Mouse (Mus musculus): ENCODE data around the gene Gm28051. TPM values are rescaled to one million over a fixed set of nuclear protein-coding genes. Genes with fewer than 3 reads are reported as not detected.

The Gm28051 gene
- total RNA-seq, 4 experiments from 2014 or later: not detected

DNA sequence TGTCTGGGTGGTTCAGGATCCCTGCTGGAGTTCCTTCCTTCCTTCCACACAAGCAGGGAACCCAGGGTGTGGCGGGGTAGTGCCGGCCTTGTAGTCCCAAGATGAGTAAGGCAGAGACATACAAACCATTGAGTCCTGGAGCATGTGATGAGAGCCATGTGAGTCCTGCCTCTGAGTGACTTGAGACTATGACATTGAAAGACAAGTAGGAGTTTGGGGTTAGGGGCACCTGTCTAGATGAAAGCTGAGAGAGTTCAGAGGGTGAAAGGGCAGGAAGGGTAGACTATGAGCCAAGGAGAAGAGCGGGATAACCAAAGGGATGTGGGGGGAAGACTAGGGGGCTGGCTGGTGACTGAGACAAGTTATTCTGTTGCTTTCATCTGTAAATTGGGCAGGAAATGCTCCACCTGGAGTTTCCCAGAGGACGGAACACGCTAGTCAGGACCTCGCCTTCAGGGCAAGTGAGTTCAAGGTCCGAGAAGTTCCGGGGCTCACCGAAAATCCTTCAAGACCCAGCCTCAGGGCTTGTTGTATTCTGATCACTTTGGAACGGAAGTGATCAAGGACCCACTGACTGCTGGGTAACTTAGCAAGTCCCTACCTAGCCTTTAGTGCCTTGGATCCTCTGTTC lies 50.6 kb downstream of the Gm28051 start:
- DNase-seq (ENCODE audit: low spot score in 2 of 2): no peak

DNA sequence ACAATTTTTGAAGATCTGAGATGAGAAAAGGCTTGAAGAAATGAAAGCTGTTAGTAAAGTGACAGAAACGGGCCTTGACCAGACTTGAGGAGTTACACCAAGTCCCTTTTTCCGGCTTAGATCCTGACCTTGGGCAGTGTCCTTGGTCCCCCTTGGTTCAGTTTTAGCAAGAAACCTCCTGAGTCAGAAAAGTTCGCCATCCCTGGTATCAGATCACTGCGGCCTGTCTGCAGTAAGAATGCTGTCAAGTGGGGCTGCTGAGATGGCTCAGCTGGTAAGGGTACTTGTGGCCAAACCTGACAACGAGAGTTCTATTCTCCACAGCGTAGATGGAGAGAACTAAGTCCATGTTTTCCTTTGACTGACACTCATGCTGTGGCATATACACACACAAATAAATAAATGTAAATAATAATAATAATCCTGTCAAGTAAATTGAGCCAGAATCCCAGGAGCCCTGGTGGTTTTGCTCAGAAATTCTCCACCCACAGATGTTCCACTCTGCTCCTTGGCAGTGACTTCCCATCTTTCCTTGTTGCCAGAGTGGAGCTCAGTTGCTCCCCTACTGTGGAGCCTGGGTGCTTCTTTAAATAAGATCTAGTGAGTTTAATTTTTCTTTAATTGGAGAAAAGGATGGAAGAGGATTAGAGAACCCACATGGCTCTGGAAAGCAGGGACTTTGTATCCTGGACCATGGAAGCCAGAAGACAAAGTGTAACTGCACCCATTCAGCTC lies 51.5 kb downstream of the Gm28051 start:
- DNase-seq (ENCODE audit: low spot score in 2 of 2): no peak

DNA sequence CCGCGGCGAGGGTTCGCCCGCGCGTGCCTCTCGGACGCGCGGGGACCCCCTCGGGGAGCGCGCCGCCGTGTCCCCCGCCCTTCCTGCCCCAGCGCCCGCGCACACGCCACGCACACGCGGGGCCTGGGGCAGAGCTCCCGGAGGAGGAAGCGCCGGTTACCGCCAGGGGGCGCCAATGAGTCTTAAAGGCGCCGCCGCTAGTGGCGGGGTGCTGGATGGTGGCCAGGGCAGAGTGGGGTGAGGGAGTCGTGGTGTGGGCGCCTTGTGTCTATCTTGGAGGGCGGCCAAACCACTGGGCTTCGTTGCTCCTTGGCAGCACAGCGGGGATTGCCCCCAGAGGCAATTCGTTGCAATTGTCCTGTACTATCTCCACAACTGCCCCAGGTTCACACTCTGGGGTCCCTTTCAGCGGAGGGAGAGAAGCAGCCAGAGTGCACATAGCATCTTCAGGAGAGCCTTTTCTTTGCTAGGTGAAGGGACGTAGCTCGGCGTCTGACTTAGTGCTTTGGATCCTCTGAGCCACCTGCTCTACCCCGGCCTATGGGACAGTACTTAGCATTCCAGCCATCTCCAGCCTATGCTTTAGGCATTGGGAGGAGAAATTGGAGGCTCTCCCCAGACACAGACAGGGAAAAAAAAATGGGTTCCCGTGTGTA lies 52.2 kb downstream of the Gm28051 start:
- peak; percentile 82 to 90 for DNase-seq (ENCODE audit: low spot score in 2 of 2)

DNA sequence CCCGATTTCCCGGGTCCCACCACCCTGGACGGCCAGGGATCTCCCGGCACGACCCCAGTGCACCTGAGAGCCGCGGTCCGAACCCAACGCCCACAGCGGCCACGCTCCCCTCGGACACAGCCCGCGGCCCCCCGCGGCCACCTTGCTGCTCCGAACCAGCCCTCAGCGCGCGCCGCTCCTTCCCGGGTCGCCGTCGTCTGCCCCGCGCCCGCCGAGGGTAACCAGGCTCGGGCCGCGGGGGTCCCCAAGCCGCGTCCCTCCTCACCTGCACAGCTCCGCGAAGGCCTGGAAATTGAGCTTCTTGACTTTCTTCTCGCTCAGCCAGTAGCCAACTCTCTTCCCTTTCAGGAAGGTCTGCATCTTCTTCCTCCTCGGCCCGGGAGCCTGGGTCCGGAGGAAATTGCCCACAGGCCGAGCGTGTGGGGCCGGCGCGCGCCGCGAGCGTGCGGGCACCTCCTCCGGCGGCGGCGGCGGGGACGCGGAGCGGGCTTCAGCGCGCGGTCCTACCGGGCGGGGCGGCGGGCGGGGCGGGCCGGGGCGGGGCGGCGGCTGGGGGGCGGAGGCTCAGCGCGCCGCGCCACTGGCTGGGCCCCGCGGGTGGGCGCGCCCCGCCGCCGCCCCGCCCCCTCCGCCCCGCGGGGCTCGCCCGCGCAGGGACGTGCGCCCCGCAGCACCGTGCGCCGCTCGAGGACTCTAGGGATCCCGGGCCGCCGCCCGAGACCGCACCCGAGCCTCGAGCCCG lies 52.9 kb downstream of the Gm28051 start, which contains the start of gene Itpk1:
Gene Itpk1 (minus strand): TSS at position 474 of the 742 bp plus-strand sequence.
- DNase-seq (ENCODE audit: low spot score in 2 of 2): no peak

DNA sequence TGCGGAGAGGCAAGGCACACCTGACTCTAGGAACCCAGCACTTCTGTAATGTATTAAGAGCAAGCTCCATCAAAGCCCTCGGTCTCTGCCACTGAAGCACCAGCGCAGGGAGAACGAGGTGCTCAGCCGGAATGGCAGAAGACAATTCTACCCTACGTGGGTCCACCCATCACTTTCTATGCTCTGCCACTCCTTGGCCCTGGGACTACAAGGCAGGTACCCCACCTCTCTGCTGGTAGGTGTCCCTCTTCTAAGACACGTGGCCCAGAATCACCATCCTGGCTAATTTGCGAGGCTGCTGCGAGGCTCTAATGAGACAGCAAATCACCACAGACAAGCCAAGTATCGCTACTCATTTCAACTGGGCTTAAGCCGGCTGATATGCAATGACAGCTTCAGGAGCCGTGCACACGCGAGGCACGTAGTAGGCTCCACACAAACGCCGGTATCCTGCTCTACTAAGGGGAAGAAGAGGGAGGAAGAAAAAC lies 53.6 kb downstream of the Gm28051 start:
- DNase-seq (ENCODE audit: low spot score in 2 of 2): no peak

DNA sequence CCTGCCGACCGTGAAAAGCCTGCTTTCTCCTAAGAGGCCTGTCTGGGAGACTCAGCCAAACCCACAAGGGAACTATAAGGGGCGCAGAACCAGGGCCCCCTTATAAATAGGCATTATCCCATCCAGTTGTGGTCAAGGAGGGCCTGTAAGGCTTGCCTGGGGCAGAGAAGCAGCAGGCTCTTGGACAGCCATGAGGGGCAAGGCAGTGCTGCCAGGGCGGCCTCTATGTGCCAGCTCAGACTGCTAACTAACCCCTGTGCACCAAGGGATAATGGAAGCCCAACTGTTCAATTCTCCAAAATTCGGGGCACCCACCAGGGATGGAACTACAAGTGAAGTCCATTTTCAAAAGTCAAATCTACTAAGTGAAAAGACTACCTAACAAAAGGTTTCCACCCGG lies 54.1 kb downstream of the Gm28051 start:
- DNase-seq (ENCODE audit: low spot score in 2 of 2): no peak

DNA sequence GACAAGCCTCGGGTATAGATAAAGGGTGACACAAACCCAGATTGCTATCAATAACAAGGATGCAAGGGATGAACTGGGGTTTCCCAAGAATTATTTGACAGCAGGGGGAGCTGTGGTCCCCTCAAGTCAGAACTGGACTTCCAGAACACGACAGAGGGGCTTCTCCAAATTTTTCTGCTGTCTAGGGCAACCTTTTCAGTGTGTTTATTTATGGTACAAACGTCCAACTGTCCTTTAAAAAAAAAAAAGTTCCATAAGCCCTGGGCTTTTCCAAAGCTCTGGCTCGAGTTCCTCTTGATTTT lies 54.5 kb downstream of the Gm28051 start:
- no peak for DNase-seq (ENCODE audit: low spot score in 2 of 2)

DNA sequence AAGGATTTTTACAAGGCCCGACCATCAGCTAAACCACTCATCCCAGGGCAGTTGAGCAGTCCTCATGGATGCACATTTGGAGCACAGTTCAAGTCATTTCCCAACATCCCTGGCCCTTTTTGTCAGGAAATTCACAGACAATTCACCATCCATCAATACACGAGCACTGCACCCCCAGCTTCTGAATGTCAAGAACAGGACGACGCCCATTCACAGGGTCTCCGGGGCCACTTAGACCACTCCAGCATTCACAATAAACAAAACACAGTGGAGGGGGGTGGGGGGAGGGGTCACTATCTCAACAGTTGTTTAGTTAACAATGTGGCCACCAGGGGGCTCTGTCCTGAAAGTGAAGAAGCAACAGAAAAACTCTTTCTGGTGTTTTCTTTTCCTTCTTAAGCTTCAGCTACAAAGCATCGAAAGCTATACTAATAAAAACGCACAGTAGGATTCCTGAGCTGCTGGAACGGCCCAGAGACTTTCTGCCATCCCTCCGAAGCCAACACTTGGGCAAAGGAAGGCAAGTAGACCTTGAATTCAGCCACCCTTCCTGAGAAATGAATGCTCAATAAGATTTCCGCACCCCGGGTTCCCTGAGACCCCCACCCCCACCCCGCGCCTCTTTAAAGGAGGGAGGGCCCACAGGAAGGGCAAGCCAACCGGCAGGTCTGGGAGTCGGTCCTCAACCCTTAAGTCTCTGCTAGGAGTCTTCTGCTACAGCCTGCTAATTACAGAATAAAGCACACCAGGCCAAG lies 55.0 kb downstream of the Gm28051 start:
- peak in 1 of 2 experiments; percentile 79 for DNase-seq (ENCODE audit: low spot score in 2 of 2)

DNA sequence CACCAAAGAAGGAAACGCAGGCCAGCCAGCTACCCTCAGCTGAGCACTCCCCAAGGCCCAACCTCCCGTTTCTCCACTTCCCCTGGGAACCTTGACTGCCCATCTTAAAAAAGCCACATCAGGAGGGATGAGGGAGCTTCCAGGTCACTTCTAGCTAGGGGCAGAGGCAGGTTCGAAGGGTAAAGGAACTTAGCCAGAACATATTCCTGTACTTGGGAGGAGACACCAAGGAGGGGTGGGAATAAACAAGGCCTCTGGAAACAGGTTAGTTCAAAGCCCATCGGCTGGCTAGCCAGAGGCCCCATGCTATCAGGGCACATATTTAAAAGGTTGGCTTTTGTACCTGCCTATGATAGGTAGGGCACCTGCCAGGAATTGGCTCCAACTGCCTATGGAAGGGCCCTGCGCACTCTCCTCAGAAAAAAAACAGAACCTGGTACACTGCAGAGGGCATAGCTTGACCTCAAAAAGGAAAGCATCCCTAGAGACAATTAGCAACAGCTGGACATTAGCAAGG lies 55.8 kb downstream of the Gm28051 start:
- DNase-seq (ENCODE audit: low spot score in 2 of 2): no peak

DNA sequence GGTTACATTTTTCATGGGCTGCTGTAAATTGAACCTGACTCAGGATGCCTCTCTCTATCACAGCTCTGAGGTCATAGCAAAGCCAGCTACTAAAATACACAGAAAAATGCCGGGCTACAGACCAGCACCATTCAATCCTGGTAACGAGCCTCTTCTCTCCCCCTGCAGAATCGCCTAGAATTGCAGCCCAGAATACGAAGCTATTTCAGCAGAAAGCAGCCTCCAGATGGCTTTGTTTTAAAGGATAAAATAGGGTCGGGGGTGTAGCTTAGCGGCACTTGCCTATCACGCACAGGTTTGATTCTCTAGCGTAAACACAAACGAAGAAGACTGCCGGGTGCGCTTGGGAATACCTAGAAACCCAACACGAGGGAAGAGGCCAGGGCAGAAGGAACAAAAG lies 57.1 kb downstream of the Gm28051 start:
- DNase-seq (ENCODE audit: low spot score in 2 of 2): no peak

DNA sequence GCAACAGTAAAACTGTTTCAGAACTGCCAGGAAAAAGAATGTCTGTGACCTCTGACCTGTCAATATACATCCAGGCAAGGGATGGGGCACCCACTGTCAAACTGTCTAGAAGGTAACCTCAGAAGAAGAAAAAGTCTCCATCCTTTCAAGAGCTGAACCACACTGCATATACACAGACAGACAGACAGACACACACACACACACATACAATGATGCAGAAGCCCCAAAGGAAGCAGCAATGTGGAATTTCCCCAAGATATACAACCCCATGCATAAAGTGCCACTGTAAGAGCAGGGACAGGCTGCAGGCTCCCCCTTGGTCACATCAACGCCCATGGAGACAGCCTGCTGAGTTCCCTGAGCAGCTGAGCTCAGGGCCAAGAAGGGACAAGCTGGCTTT lies 58.4 kb downstream of the Gm28051 start:
- DNase-seq (ENCODE audit: low spot score in 2 of 2): no peak

DNA sequence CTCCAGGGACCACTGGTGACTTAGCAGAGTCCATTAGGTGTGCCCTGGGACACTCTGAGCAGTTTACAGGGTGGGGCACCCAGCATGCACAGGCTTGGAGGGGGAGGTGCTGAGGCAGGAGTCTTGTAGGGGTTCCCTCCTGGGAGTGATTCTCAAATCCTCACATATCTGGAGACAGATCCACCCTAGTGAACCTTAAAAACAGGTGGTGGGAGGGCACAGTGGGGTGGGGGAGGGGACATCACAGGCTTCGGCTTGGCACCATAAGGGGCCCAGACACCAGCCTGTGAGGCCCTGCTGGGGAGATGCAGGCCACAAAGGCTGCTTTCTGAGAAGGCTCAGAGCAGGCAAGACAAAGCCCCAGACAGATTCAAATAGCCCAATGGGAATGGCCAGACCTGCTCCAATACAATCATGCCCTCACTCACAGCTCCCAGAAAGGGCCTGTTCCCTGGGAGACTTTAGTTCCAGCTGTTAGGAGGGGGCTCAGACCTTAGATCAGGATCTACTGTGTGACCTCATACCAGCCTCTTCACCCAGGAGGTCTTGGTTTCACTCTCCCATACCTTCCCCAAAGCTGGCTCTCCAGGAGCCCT lies 59.4 kb downstream of the Gm28051 start:
- DNase-seq (ENCODE audit: low spot score in 2 of 2): no peak

DNA sequence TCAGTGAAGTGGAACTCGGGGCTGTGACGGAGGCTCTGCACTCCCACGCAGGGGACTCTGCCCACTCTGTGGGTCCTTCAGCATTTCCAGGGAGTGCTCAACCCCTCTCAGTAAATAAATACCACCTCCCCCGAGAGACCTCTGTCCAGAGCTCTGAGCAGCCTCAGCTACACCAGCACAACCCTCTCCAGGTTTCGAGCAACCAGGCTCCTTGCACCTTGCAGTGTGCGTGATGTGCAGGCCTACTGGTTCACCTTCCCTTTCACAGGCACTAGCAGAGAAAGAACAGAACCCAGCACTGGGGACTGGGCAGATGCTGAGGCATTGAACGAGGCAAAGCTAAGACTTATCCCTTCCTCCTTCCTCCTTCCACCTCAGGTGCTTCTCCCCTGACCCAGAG lies 60.2 kb downstream of the Gm28051 start:
- DNase-seq (ENCODE audit: low spot score in 2 of 2): no peak

DNA sequence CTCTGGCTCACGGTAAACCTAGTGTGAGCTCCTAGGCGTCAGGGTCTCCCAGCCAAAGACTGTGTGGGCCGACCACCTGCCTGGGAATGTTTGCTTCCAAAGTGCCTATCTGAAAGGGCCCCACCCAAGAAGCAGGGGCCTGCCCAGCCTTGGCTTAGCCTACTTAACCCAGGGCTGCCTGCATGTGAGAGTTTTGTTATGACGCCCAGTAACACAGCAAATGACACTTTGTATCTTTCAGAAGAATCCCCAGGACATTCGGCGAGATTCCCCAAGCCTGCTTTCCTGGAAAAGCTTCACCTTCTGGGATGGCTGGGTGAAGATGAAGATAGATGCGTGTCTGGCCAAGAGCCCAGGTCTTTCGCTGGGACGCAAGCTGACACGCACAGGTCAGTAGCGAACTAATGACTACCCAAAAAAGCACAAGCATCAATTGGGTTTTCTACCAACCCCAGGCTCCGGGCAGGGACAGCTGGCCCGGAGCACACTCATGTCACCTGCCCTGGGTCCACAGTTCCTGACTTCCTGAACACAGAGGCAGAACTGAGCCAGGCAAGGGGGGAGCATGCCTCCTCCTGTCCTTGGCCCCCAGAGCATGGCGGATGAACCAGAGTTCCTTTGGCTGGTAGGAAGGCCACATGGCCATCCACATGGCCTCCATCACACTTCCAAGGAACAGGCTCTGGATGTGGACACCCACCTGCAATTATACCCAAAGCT lies 60.8 kb downstream of the Gm28051 start:
- DNase-seq (ENCODE audit: low spot score in 2 of 2): no peak

DNA sequence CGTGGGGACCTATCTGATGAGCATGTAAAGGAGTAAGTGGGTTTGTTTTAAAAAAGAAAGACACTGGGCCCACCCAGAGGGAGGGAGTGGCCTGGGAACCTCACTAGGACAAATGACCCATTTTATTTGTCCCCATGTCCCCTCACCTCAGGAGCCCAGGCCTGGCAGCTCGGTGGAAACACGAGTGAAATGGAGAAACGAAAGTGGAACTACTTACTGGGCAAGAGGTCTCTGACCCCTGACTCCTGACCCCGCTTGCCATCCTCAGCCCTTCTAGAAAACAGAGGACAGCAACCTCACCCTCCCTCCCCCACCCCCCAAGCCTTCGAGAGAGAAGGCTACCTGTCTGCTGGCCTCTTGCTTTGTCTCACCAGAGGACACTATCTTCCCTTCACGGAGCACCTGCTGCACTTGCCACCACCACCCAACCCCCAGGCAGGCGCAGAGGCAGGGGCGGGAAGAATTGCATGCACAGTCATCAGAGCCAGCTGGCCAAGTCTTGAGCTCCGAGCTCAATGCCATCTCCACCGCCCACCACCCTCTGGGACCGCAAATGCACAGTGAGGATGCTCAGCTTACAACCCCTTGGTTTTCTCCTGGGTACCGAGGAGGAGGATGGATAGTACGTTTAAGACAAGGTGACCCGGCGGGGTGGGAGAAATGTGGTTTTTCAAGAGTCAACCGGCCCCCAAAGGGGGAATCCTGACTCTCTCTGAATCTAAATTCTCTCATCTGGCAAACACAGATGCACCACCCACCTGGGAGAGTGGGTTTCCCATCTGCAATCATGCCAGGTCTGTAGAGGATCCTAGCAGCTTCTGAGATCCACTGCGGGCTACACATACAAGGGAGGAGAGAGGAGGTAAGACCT lies 62.0 kb downstream of the Gm28051 start:
- DNase-seq (ENCODE audit: low spot score in 2 of 2): peak; percentile 83 to 84

DNA sequence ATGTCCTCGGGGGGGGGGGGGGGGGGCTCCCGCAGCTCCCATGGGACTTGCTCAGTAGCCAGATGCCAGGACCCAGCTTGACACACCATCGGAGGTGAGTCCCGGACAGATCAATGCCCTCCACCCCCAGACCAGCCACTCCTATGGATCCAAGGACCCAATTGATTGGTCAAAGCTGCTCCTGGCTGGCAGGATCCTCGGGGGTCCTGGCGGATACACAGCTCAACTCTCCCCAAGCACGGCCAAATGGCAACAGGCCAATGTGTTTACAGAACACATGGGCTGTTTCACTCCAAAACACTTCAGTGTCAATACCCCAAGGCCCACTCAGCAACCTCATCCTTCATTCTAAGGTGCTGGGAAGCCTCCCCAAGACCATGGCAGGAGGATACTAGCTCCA lies 65.8 kb downstream of the Gm28051 start:
- no peak for DNase-seq (ENCODE audit: low spot score in 2 of 2)

DNA sequence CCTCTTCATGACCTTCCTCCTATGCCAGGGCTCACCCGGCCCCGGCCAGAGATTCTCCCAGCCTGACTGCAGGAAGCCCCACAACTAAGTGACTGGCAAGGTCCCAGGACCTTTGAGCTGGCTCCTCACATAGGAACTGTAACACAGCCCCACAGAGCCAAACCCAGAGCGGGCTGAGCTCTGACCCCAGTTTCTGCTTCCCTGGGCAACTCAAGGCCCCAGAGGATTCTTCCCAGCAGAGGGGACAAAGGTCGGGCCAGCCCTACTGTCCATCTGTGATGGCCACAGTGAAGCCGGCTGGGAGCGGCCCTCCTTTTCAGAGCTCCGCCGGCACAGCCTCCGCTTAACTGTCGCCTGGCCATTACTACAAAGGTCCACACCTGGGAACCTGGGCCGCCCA lies 66.4 kb downstream of the Gm28051 start:
- DNase-seq (ENCODE audit: low spot score in 2 of 2): no peak

DNA sequence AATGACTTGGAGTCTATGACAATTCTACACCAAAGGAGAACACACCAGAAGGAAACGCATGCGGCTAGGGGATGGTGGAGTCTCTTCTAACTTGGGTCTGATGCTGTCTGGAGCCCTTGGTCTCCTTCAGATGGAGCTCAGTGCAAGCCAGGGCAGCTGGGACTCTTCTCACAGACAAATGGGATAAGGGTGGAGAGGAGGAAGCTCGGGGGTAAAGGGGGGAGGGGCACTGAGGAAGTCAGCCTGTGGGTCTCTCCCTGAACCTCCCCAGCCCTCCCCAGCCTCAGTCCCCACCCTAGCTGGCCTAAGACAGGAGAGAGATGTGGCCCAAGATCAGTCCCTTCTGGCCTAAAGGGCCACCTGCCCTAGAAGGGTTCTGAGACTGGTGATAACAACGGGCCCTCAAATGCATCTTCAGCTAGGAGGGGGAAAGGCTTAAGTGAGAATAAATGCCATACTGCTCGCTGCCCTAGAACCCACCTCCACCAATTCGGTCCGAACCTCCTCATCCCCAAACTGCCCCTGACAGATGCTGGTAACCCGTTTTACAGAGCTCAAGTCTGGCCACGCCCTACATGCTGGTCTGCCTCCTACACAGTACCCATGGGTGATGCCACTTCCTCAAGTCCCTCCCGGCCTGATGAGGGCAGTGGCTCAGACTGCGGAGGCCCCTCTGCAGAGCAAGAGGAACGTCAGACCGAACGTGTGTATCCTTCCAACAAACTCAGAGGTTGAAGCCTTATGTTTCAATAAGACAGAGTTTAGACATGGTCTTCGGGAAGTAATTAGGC lies 67.6 kb downstream of the Gm28051 start:
- no peak for DNase-seq (ENCODE audit: low spot score in 2 of 2)
